Mouse (Mus musculus) liver, embryonic 12.5 days (tissue): Measurements from ENCODE around the gene Tcf7l2. TPM values are rescaled to one million over a fixed set of nuclear protein-coding genes. Genes with fewer than 3 reads are reported as not detected.

ENCODE experiments used
- ATAC-seq: fragments of 200-750 bp; cut with Nextera tagmentation; 2 replicates; pipeline ENCODE4 v1.8.0; 2017; ENCODE audit warnings: moderate number of reproducible peaks, mild to moderate bottlenecking, moderate library complexity
- H3K27ac ChIP-seq: fragments of 300-500 bp; sonication (generic); 2 replicates; pipeline ENCODE4 v1.5.1; 2016; ENCODE audit warnings: mild to moderate bottlenecking
- H3K27me3 ChIP-seq: fragments of 300-500 bp; sonication (generic); replicated peaks from 2 replicates; pipeline ENCODE4 v1.6.1; 2016; ENCODE audit warnings: mild to moderate bottlenecking, moderate library complexity
- H3K36me3 ChIP-seq: fragments of 300-500 bp; sonication (generic); 2 replicates; pipeline ENCODE4 v1.6.1; 2016; ENCODE audit warnings: mild to moderate bottlenecking, moderate library complexity
- H3K4me1 ChIP-seq: fragments of 300-500 bp; sonication (generic); 2 replicates; pipeline ENCODE4 v1.6.1; 2016
- H3K4me2 ChIP-seq: fragments of 300-500 bp; sonication (generic); 2 replicates; pipeline ENCODE4 v1.6.1; 2016; ENCODE audit warnings: mild to moderate bottlenecking, moderate library complexity
- H3K4me3 ChIP-seq: fragments of 300-500 bp; sonication (generic); 2 replicates; pipeline ENCODE4 v1.5.1; 2016; ENCODE audit warnings: mild to moderate bottlenecking, moderate library complexity
- H3K9ac ChIP-seq: fragments of 300-500 bp; sonication (generic); 2 replicates; pipeline ENCODE4 v1.6.1; 2016; ENCODE audit warnings: mild to moderate bottlenecking, moderate library complexity
- H3K9me3 ChIP-seq: fragments of 300-500 bp; sonication (generic); replicated peaks from 2 replicates; pipeline ENCODE4 v1.6.1; 2016; ENCODE audit warnings: mild to moderate bottlenecking, moderate library complexity
- WGBS: fragments of 180-500 bp; shearing (Covaris S2); methylation state at CpG from one replicate; pipeline ENCODE4 v1.1.7; 2016; ENCODE audit not compliant: insufficient replicate concordance; 5-methylcytosine and 5-hydroxymethylcytosine counted together
- polyA plus RNA-seq: library from polyadenylated mRNA; unstranded; fragments of >200 nt; fragmentation: Nextera tagmentation; extraction: Ambion mirVana; gene quantifications from 2 replicates; pipeline ENCODE4 v1.2.1, GENCODE M21; 2016

Gene Tcf7l2
- polyA plus RNA-seq, 1 experiment from 2014 or later: 23.0 TPM

DNA sequence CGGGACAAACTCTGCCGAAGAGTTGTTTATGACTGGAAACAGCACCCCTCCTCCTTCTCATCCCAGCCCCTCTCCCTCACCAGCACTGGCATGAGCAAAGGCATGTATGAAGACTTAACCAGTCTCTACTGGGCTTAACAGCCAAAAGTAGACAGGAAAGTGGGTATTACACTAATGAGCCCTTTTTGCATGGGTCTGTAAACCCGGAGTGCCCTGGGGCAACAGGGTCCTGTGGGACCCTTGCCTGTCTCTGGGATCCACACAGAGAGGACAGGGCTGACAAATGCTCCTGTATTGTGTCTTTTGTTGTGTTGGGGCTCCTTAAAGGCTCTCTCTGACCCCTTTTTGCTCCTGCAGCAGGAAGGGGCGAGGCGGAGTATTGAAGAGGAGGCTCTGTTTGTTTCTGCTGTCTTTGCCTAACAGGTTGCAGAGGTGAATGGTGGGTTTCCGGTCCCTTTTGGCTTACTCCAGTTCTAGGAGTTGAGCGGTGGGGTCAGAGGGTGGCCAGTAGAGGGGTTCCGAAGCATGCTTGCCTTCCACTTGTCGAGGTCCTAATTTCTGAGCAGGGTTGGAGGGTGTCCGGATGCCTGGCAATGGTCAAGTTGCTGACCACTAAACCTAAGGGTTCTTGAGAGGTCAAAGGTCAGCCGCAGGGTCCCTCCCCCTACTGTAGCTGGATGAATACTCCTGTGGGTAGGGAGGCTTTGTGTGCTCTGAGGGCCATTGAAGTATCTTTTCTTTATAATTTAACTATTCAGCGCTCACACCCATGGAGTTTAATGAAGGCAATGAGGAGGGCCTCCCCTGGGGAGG is 161.2 kb downstream of the Tcf7l2 start:
- 79% methylated on average over 12 of the region's 12 CpGs for WGBS
- no peak for ATAC-seq
- Histone ChIP-seq H3K27me3 (peaks cover 14% of the 10 kb centered on the region), H3K4me1 (no peaks in the 10 kb centered on the region), H3K27ac (no peak overlapping the region; the same call in 1 of the 2 replicates), H3K36me3 (no peaks in the 10 kb centered on the region), H3K4me3 (no peak overlapping the region), H3K9ac (no peak overlapping the region), H3K9me3 (no peaks in the 10 kb centered on the region), H3K4me2 (no peak overlapping the region)

DNA sequence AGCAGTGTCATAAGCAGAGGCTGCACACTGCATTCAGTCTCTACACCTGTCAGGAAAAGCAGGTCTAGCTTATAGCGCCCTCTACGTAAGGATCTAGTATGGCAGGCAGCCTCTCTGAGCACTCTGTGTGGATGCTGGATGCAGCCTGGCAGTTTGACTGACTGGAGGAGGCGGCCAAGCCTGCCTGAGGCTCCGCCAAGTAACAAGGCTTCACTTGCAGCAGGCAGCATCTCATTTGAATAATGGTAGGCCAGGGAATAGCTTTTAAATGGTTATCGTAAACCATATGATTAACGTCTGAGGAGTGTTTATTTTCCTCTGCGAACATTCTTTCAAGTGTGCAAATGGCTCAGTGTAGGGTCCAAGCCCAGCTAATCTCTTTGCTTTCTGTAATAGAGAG is 167.4 kb downstream of the Tcf7l2 start:
- H3K4me2 ChIP-seq: no peak overlapping the region
- H3K4me3 ChIP-seq: no peak overlapping the region
- no peak overlapping the region for H3K27ac ChIP-seq
- H3K4me1 ChIP-seq: no peaks in the 10 kb centered on the region
- H3K36me3 ChIP-seq: peaks cover 28% of the 10 kb centered on the region
- H3K27me3 ChIP-seq: no peaks in the 10 kb centered on the region; the same call in 1 of the 2 replicates
- no peak overlapping the region for H3K9ac ChIP-seq
- ATAC-seq: peak; percentile 70; the same call in 1 of the 2 replicates
- no peaks in the 10 kb centered on the region; the same call in 1 of the 2 replicates for H3K9me3 ChIP-seq
- 70% methylated on average over 7 of the region's 7 CpGs for WGBS

- H3K36me3 ChIP-seq: peaks cover 30% of the 10 kb centered on the region
- H3K9me3 ChIP-seq: no peaks in the 10 kb centered on the region; the same call in 1 of the 2 replicates
- H3K4me2 ChIP-seq: no peak overlapping the region
- no peak overlapping the region for H3K9ac ChIP-seq
- H3K4me3 ChIP-seq: no peak overlapping the region
- no peaks in the 10 kb centered on the region for H3K4me1 ChIP-seq
- no peaks in the 10 kb centered on the region for H3K27me3 ChIP-seq
- no peak for ATAC-seq
- no peak overlapping the region for H3K27ac ChIP-seq
- 91% methylated on average over 8 of the region's 8 CpGs for WGBS
These were observed 170.3 kb downstream of the Tcf7l2 start for GRCm38 (mm10) chr19:55911941-55912340.

DNA sequence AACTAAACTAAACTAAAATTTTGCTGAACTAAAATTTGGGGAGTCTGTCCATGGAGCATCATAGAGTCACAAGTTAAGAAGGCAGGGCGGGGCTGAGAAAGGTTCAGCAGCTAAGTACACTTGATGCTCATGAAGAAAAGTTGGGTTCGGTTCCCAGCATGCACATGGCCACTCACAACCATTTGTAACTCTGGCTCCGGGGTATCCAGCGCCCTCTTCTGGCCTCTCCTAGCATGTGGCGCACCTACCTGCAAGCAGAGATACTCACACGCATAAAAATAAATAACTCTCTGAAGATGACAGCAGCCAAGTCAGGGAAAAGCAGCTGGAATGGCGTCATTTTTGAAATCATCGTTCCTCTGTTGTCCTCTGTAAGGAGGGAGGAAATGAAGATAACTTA is 171.2 kb downstream of the Tcf7l2 start:
- no peak for ATAC-seq

GRCm38 (mm10) chr19:55913585-55913984 is 172.0 kb downstream of the Tcf7l2 start:
- peaks cover 3% of the 10 kb centered on the region; the same call in 1 of the 2 replicates for H3K27me3 ChIP-seq
- ATAC-seq: no peak
- peaks cover 35% of the 10 kb centered on the region for H3K36me3 ChIP-seq
- no peak overlapping the region for H3K27ac ChIP-seq
- H3K9me3 ChIP-seq: no peaks in the 10 kb centered on the region; the same call in 1 of the 2 replicates
- H3K4me1 ChIP-seq: no peaks in the 10 kb centered on the region
- WGBS: 88% methylated on average over 10 of the region's 10 CpGs
- no peak overlapping the region for H3K4me3 ChIP-seq
- H3K9ac ChIP-seq: no peak overlapping the region
- H3K4me2 ChIP-seq: no peak overlapping the region

More for the DNA sequence above, 171.2 kb downstream of the Tcf7l2 start:
- H3K9me3 ChIP-seq: no peaks in the 10 kb centered on the region; the same call in 1 of the 2 replicates
- no peak overlapping the region for H3K27ac ChIP-seq
- peaks cover 3% of the 10 kb centered on the region; the same call in 1 of the 2 replicates for H3K27me3 ChIP-seq
- H3K4me3 ChIP-seq: no peak overlapping the region
- WGBS: 87% methylated on average over 8 of the region's 8 CpGs
- no peaks in the 10 kb centered on the region for H3K4me1 ChIP-seq
- H3K9ac ChIP-seq: no peak overlapping the region
- H3K4me2 ChIP-seq: no peak overlapping the region
- H3K36me3 ChIP-seq: peaks cover 35% of the 10 kb centered on the region

GRCm38 (mm10) chr19:55914614-55915211 is 173.1 kb downstream of the Tcf7l2 start:
- Histone ChIP-seq H3K4me2 (no peak overlapping the region), H3K9me3 (no peaks in the 10 kb centered on the region; the same call in 1 of the 2 replicates), H3K4me1 (no peaks in the 10 kb centered on the region), H3K27me3 (peaks cover 3% of the 10 kb centered on the region; the same call in 1 of the 2 replicates), H3K36me3 (peaks cover 46% of the 10 kb centered on the region), H3K4me3 (no peak overlapping the region), H3K27ac (no peak overlapping the region; the same call in 1 of the 2 replicates), H3K9ac (no peak overlapping the region)
- 86% methylated on average over 20 of the region's 20 CpGs for WGBS
- no peak for ATAC-seq

GRCm38 (mm10) chr19:55915506-55915905 is 173.9 kb downstream of the Tcf7l2 start:
- 67% methylated on average over 7 of the region's 7 CpGs for WGBS
- H3K36me3 ChIP-seq: peaks cover 51% of the 10 kb centered on the region
- H3K27me3 ChIP-seq: peaks cover 3% of the 10 kb centered on the region; the same call in 1 of the 2 replicates

GRCm38 (mm10) chr19:55916211-55916610 is 174.6 kb downstream of the Tcf7l2 start:
- ATAC-seq: no peak
- WGBS: 87% methylated on average over 3 of the region's 3 CpGs
- Histone ChIP-seq H3K4me2 (no peak overlapping the region), H3K27me3 (peaks cover 3% of the 10 kb centered on the region; the same call in 1 of the 2 replicates), H3K4me1 (no peaks in the 10 kb centered on the region), H3K9ac (no peak overlapping the region), H3K4me3 (no peak overlapping the region), H3K27ac (no peak overlapping the region), H3K9me3 (no peaks in the 10 kb centered on the region; the same call in 1 of the 2 replicates), H3K36me3 (peaks cover 51% of the 10 kb centered on the region)

More at GRCm38 (mm10) chr19:55915506-55915905, 173.9 kb downstream of the Tcf7l2 start:
- H3K4me1 ChIP-seq: no peaks in the 10 kb centered on the region
- H3K9ac ChIP-seq: no peak overlapping the region
- H3K9me3 ChIP-seq: no peaks in the 10 kb centered on the region; the same call in 1 of the 2 replicates
- ATAC-seq: no peak
- H3K27ac ChIP-seq: no peak overlapping the region
- H3K4me3 ChIP-seq: no peak overlapping the region
- H3K4me2 ChIP-seq: no peak overlapping the region

DNA sequence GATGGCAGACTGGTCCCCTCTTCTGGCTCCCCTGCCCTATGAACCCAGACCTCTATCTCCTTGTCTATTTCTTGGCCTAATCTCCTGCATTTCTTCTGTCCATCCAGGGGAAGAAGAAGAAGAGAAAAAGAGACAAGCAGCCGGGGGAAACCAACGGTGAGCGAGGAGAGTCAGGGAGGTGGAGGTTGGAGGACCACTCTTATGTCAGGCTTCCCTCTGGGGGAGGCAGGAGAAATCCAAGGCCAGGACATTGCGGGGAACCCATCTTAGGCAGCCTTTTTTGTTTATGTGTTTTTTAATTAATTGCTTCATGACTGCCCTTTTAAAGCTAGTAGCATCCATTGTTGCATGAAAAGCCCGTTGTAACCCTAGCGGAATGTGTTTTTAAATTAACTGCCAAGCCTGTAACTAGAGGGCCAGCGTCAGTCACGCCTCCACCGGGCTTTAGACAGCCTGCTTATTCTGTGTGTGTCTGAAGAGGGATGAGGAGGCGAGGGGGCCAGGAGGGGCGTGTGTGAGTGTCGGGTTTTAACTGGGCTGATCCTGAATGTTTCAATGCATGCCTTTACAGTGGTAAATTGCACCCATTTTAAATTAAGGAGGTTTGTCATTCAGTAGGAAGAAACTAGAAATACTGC is 182.3 kb downstream of the Tcf7l2 start:
- H3K27me3 ChIP-seq: no peaks in the 10 kb centered on the region
- H3K4me2 ChIP-seq: no peak overlapping the region
- H3K9me3 ChIP-seq: no peaks in the 10 kb centered on the region
- no peak overlapping the region for H3K4me3 ChIP-seq
- WGBS: 75% methylated on average over 12 of the region's 12 CpGs
- H3K27ac ChIP-seq: peak overlapping the region; percentile 73
- ATAC-seq: no peak
- H3K9ac ChIP-seq: no peak overlapping the region; the same call in 1 of the 2 replicates
- H3K36me3 ChIP-seq: peaks cover 50% of the 10 kb centered on the region
- peaks cover 53% of the 10 kb centered on the region for H3K4me1 ChIP-seq

DNA sequence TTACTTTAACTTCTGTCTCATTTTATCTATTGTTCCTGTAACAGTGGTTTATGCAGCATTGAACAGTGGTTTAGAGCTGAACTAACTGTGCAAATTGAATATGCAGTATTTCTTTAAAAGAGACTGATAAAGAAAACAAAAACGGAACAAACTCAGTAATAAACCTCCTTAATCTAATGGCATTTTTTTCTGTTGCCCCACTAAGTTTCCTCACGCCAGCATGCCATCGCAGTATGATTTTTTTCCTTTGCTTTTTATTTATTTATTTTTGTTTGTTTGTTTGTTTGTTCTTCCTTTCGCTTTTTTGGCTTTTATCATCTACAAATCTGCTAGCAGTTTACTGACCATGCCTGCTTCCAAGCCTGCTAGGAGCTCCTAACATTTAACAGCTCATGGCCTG is 183.2 kb downstream of the Tcf7l2 start:
- H3K27ac ChIP-seq: peak overlapping the region; percentile 78
- no peak overlapping the region for H3K4me3 ChIP-seq
- peaks cover 46% of the 10 kb centered on the region for H3K36me3 ChIP-seq
- H3K9ac ChIP-seq: peak overlapping the region; percentile 62
- H3K4me1 ChIP-seq: peaks cover 62% of the 10 kb centered on the region
- no peaks in the 10 kb centered on the region for H3K9me3 ChIP-seq
- H3K4me2 ChIP-seq: peak overlapping the region; percentile 38; the same call in 1 of the 2 replicates
- WGBS: 52% methylated on average over 4 of the region's 4 CpGs
- no peak for ATAC-seq
- H3K27me3 ChIP-seq: no peaks in the 10 kb centered on the region

- H3K9me3 ChIP-seq: no peaks in the 10 kb centered on the region
- no peaks in the 10 kb centered on the region for H3K27me3 ChIP-seq
- H3K4me1 ChIP-seq: peaks cover 68% of the 10 kb centered on the region
- 15% methylated on average over 7 of the region's 7 CpGs for WGBS
- peak overlapping the region; percentile 57 for H3K4me3 ChIP-seq
- H3K27ac ChIP-seq: peak overlapping the region; percentile 96
- H3K4me2 ChIP-seq: peak overlapping the region; percentile 66
- peak overlapping the region; percentile 76 for H3K9ac ChIP-seq
- peaks cover 41% of the 10 kb centered on the region for H3K36me3 ChIP-seq
- no peak; the same call in 1 of the 2 replicates for ATAC-seq
These were observed 183.8 kb downstream of the Tcf7l2 start for GRCm38 (mm10) chr19:55925425-55925803.
